Mouse (Mus musculus) small intestine, adult 2 months (tissue): ENCODE data around the gene Fbxo9. TPM values are rescaled to one million over a fixed set of nuclear protein-coding genes. Genes with fewer than 3 reads are reported as not detected.

Source experiments
- H3K27ac ChIP-seq: fragments of 200-500 bp; 2 replicates; pipeline ENCODE4 v1.5.1; 2012; ENCODE audit warnings: low read depth, low read length, control low read depth, inconsistent platforms; ENCODE audit not compliant: insufficient read depth
- H3K27me3 ChIP-seq: fragments of 200-500 bp; 2 replicates; pipeline ENCODE4 v1.6.1; 2012; ENCODE audit warnings: mild to moderate bottlenecking, moderate library complexity, low read length, inconsistent platforms; ENCODE audit not compliant: control insufficient read depth, insufficient read depth
- H3K36me3 ChIP-seq: fragments of 200-500 bp; 2 replicates; pipeline ENCODE4 v1.6.1; 2012; ENCODE audit warnings: mild to moderate bottlenecking, low read length, control low read depth, inconsistent platforms; ENCODE audit not compliant: control insufficient read depth, insufficient read depth
- H3K4me1 ChIP-seq: fragments of 200-500 bp; 2 replicates; pipeline ENCODE4 v1.6.1; 2012; ENCODE audit warnings: low read length, inconsistent platforms, mixed read lengths; ENCODE audit not compliant: control insufficient read depth, insufficient read depth, insufficient read length
- H3K4me3 ChIP-seq: fragments of 200-500 bp; 2 replicates; pipeline ENCODE4 v1.5.1; 2012; ENCODE audit warnings: low read depth, mild to moderate bottlenecking, control low read depth, inconsistent platforms, low read length, moderate library complexity
- CTCF ChIP-seq: fragments of 200-500 bp; IDR thresholded peaks from 2 replicates; pipeline ENCODE4 v1.5.1; 2012; ENCODE audit warnings: low read depth, mild to moderate bottlenecking, control low read depth, inconsistent platforms, low read length, moderate library complexity, mixed read lengths; ENCODE audit not compliant: insufficient replicate concordance, insufficient read length; ENCODE audit errors: extremely low read depth
- POLR2A ChIP-seq: fragments of 200-500 bp; IDR thresholded peaks from 2 replicates; pipeline ENCODE4 v1.6.1; 2012; ENCODE audit warnings: low read depth, mild to moderate bottlenecking, control low read depth, inconsistent platforms, low read length, moderate library complexity
- WGBS: fragments of 180-500 bp; shearing (Covaris S2); methylation state at CpG from one replicate; pipeline ENCODE4 v1.1.7; 2018; 5-methylcytosine and 5-hydroxymethylcytosine counted together
- polyA plus RNA-seq: library from polyadenylated mRNA; depleted of rRNA; stranded (reverse); fragments of >200 nt; gene quantifications from 2 replicates; pipeline ENCODE4 v1.2.3, GENCODE M21; 2012

Fbxo9 gene
- polyA plus RNA-seq, 1 experiment = 74.3 TPM

- peaks cover 31% of the 10 kb centered on the region for H3K4me1 ChIP-seq
- 66% methylated on average over 6 of the region's 6 CpGs for WGBS
- TF ChIP-seq CTCF (no peak), POLR2A (no peak)
- H3K4me3 ChIP-seq = no peak overlapping the region
- H3K36me3 ChIP-seq = peaks cover 5% of the 10 kb centered on the region
- no peaks in the 10 kb centered on the region for H3K27me3 ChIP-seq
- peak overlapping the region; percentile 87 for H3K27ac ChIP-seq
These were observed 13.1 kb upstream of the Fbxo9 start for GRCm38 (mm10) chr9:78121985-78122384.

DNA sequence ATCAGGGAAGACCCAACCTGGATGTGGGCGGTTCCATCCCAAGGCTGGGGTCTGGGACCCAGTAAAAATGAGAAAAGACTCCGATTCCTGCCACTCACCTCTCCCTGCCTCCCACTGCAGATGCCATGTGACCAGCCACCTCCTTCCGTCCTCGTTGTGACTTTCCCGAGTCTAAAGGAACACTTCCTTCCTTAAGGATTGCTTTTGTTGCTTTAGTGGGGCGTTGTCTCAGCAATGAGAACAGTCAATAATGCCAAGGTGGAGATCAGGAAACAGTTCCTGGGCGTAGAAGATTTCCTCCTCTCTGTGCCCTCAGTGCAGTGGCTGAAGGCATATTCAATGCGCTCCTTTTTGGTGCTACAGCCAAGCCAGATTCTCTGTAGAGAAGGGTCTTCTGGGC is 12.5 kb upstream of the Fbxo9 start:
- no peak for TF ChIP-seq POLR2A
- TF ChIP-seq CTCF = no peak
- H3K36me3 ChIP-seq = peaks cover 5% of the 10 kb centered on the region
- H3K27ac ChIP-seq = peak overlapping the region; percentile 87
- H3K27me3 ChIP-seq = no peaks in the 10 kb centered on the region
- WGBS = 26% methylated on average over 8 of the region's 8 CpGs
- peaks cover 33% of the 10 kb centered on the region for H3K4me1 ChIP-seq
- H3K4me3 ChIP-seq = peak overlapping the region; percentile 2; the same call in 1 of the 2 replicates

- H3K27ac ChIP-seq = peak overlapping the region; percentile 97
- H3K36me3 ChIP-seq = 0 out of 2 replicates have a peak, but pooled peaks cover 2% of the 10 kb centered on the region
- 43% methylated on average over 2 of the region's 2 CpGs for WGBS
- TF ChIP-seq CTCF (no peak), POLR2A (no peak)
- peaks cover 31% of the 10 kb centered on the region for H3K4me1 ChIP-seq
- no peaks in the 10 kb centered on the region for H3K27me3 ChIP-seq
- H3K4me3 ChIP-seq = no peak overlapping the region
These were observed 8.8 kb upstream of the Fbxo9 start for GRCm38 (mm10) chr9:78117690-78118089.

DNA sequence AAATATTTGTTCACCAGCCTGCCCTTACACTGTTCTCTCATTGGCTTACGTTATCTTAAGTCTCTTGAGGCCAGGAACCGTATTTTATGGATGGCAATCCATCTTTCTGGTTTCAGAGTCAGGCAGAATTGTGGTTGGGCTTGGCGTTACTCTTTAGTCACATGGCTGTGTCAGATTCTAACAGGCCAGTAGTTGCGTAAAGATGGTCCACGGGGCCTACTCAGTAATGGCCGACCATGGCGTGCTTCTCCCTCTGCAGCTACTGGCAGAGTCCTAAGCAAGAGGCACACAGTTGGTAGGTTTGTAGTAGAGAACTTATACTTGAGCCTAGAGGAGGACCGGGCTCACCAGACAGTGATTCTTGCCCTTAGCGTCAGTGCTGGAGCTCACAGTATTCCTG is 6.9 kb upstream of the Fbxo9 start:
- TF ChIP-seq POLR2A = no peak
- TF ChIP-seq CTCF = no peak
- WGBS = 78% methylated on average over 9 of the region's 9 CpGs
- Histone ChIP-seq H3K27ac (peak overlapping the region; percentile 93), H3K36me3 (0 out of 2 replicates have a peak, but pooled peaks cover 2% of the 10 kb centered on the region), H3K4me3 (no peak overlapping the region), H3K27me3 (no peaks in the 10 kb centered on the region), H3K4me1 (peaks cover 21% of the 10 kb centered on the region)

GRCm38 (mm10) chr9:78113538-78113885 is 4.6 kb upstream of the Fbxo9 start:
- TF ChIP-seq POLR2A (no peak), CTCF (no peak)
- Histone ChIP-seq H3K4me1 (peaks cover 17% of the 10 kb centered on the region), H3K36me3 (no peaks in the 10 kb centered on the region), H3K27me3 (no peaks in the 10 kb centered on the region), H3K4me3 (peak overlapping the region; percentile 94), H3K27ac (peak overlapping the region; percentile 72)
- under 1% methylated on average over 14 of the region's 14 CpGs for WGBS

GRCm38 (mm10) chr9:78112770-78113537 is 4.1 kb upstream of the Fbxo9 start:
- Histone ChIP-seq H3K27me3 (no peaks in the 10 kb centered on the region), H3K27ac (peak overlapping the region; percentile 72), H3K4me3 (peak overlapping the region; percentile 94), H3K4me1 (peaks cover 13% of the 10 kb centered on the region; the same call in 1 of the 2 replicates), H3K36me3 (no peaks in the 10 kb centered on the region)
- 1% methylated on average over 47 of the region's 47 CpGs for WGBS
- peak; percentile 67 for TF ChIP-seq POLR2A
- TF ChIP-seq CTCF = peak; percentile 99

DNA sequence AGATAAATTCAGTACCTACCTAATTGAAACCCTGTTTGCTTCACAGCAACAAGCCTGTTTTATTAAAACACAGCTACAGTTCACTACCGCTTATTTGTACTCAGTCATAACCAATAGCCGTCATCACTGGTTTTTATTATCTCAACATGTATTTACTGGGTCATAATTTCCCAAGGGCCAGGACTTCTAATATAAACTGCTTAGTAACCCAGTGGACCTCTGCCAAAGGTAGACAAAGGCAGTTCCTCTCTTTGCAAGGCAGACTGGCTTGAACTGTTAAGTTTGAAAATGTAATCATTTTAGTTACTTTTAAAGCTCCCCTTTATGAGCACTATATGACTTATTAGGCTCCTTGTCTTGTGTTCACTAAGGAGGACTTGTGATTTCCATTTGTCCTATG is 2.6 kb upstream of the Fbxo9 start:
- Histone ChIP-seq H3K27ac (no peak overlapping the region), H3K36me3 (no peaks in the 10 kb centered on the region), H3K4me3 (no peak overlapping the region), H3K27me3 (no peaks in the 10 kb centered on the region), H3K4me1 (peaks cover 13% of the 10 kb centered on the region; the same call in 1 of the 2 replicates)
- WGBS = 34% methylated on average over 2 of the region's 2 CpGs
- TF ChIP-seq CTCF (no peak), POLR2A (no peak)
